Mouse (Mus musculus) bone marrow, adult 2 months (tissue): ENCODE results near the gene Nav2.

Source experiments
- CTCF ChIP-seq: fragments of 200-500 bp; IDR thresholded peaks from 2 replicates; pipeline ENCODE4 v1.5.1; 2011; ENCODE audit warnings: low read length, control low read depth; ENCODE audit not compliant: control insufficient read depth, insufficient read depth
- POLR2A ChIP-seq: fragments of 200-500 bp; IDR thresholded peaks from 2 replicates; pipeline ENCODE4 v1.6.1; 2011; ENCODE audit warnings: low read depth, mild to moderate bottlenecking, control low read depth, low read length, borderline replicate concordance; ENCODE audit not compliant: control insufficient read depth

DNA sequence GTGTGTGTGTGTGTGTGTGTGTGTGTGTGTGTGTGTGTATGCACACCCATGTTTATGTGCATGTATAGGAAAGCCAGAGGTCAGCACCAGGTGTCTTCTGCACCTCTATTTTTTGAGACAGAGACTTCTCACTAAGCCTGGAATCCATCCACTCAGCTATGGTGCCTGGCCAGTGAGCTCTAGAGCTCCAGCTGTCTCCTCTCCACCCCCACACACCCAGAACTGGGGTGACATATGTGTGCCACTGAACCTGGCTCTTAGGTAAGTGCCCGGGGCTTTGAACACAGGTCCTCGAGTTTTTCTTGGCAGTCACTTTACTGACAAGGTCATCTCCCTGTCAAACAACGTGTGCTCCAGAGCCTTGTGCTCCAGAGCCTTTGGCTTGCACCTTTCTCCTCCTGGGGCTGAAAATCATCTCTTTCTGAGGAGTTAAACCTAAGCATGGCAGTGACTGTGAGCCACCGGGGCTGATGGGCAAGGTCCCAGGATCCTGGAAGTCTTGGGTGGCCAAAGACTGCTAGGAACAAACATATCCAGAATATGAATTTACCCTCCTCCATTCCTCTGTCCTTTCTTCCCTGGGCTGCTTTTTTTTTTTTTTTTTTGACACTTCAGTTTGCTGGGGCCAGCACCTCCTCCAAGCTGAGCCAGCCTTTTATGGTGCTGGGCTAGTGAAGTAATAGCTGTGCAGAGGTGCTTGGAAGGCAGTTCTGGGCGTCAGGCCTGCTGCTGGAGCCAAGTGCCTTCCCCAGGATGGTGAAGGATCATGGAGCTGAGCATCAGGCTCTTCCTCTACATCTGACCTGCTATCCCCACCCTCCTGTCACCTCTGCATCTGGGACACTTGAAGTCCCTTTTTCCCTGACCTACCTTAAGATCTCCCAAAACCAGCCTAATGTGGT is 298.5 kb downstream of the Nav2 start:
- no peak for TF ChIP-seq POLR2A
- no peak for TF ChIP-seq CTCF
